Mouse (Mus musculus) cerebellum, adult 2 months (tissue): ENCODE data around the gene Mapre1.

Experiments used
- CTCF ChIP-seq: fragments of 200-500 bp; IDR thresholded peaks from 2 replicates; pipeline ENCODE4 v1.5.1; 2011; ENCODE audit warnings: low read depth, mild to moderate bottlenecking, control low read depth, low read length, moderate library complexity, borderline replicate concordance; ENCODE audit not compliant: insufficient read depth
- POLR2A ChIP-seq: fragments of 200-500 bp; IDR thresholded peaks from 2 replicates; pipeline ENCODE4 v1.6.1; 2011; ENCODE audit warnings: low read length, control low read depth, borderline replicate concordance; ENCODE audit not compliant: insufficient read depth

DNA sequence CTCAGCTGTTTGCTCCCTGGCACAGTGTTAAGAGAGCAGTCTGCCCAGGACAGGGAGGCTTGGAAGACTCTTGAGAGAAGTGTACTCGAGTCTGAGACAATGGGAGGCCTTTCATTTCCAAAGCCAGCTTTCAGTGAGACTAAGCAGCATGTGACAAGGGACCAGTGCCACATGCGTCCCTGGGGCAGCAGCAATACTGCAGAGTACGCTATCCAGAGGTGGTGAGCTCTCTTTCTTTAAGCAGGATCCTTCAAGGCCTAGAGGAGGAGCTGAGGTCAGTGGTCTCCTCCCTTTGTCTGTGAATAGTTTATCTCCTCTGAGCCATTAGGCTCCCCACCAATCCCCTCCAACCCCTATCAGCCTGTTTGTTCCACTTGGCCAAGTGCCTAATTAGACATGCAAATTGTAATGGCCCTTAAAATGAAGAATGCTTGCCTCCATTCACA is 28.4 kb upstream of the Mapre1 start:
- no peak for TF ChIP-seq POLR2A
- TF ChIP-seq CTCF = no peak
